Mouse (Mus musculus) left cerebral cortex, adult 18-20 months (tissue): Measurements from ENCODE around the gene Gm21858. TPM values are rescaled to one million over a fixed set of nuclear protein-coding genes. Genes with fewer than 3 reads are reported as not detected.
"Not testable (repeated sequence)": the region's sequence is repeated elsewhere in the genome, so short reads cannot be mapped to it uniquely, and the experiment has no call there.

ENCODE experiments used
- DNase-seq, 2 experiments: peaks; one replicate each; pipeline ENCODE4 v3.0.0; 2021 to 2022; ENCODE audit warnings: low spot score in 2 of 2, mixed read lengths in 1 of 2
- long read RNA-seq, 2 experiments: library from polyadenylated mRNA; stranded (forward); transcript quantifications; one replicate each; pipeline ENCODE4 v2.0.0; 2021
- total RNA-seq, 2 experiments: library from RNA; stranded (reverse); gene quantifications; 2 replicates each; pipeline ENCODE4 v1.2.3; 2021

The Gm21858 gene
- not detected for total RNA-seq
- long read RNA-seq, experiment 1: 0 reads
- long read RNA-seq, experiment 2: 0 reads

DNA sequence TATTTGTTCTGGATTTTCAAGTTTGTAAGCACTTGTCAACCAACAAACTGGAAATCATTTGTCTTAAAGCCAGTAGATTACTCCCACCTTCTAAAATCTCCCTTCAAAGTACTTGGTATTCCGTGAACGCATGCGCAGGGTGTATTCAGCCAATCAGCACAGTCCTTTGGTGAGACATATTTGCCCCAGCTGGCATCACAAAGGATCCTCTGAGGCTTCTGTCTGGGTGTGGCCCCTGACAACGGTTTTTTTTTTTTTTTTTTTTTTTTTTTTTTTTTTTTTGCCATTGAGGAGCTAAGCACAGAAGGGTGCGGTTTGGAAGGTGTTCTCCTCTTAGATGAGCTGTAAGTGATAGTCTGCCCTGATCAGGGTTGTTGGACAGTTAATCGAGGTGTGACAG is at the start of gene Gm21858:
Gene Gm21858 (plus strand): TSS at position 301 of the 400 bp plus-strand sequence.
- DNase-seq: not testable (repeated sequence)
